In the genomic region with DNA sequence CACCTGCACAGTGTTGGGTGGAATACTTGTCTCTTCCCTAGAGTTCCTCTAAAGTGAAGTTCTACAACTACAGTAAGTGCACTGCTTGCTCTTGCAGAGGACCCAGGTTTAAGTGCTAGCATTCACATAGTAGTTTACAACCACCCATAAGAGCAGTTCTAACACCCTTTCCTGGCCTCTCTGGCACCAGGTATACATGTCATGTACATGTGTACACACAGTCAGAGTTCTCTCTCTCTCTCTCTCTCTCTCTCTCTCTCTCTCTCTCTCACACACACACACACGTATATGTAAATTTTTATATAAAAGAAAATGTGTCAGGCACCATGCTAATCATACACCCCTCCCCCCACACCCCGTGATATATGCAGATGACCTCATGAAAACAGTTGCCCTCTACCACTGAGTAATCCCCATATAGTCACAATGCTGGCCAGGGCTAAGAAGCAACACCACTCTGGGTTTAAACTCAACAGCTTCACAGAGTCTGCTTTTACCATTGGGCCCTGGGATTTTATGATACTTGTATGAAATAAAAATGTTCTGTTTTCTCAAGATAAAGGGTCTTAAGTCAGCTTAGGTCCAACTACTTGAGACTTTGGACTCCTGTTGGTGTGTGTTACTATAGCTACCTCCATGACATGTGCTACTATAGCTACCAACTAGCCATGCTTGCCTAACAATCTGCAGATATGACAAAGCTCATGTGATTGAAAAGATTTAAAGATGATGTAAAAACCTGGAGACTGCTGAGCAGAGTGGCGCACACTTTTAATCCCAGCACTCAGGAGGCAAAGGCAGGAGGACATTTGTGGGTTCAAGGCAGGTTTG, we compare ENCODE assay signal across 16 mouse cellular contexts.
"Had no signal": no experiment of that assay in that cellular context is flagged by ENCODE, and none has a peak within 500 bp of the region (broad histone marks: within the 10 kb centered on the region; RNA-seq: fewer than 3 reads in every experiment).

No protein-coding gene starts in this region.

- H3K27me3 ChIP-seq: lung, embryonic 15.5 days; megakaryocyte, embryonic 14.5 days; midbrain, embryonic 12.5 days; midbrain, embryonic 15.5 days; neural tube, embryonic 12.5 days; stomach, embryonic 15.5 days had no signal

- H3K9ac ChIP-seq: liver, postnatal 0 days; lung, embryonic 15.5 days; midbrain, embryonic 12.5 days; midbrain, embryonic 15.5 days; neural tube, embryonic 12.5 days; stomach, embryonic 15.5 days had no signal

- H3K4me3 ChIP-seq: lung, embryonic 15.5 days; megakaryocyte, embryonic 14.5 days; midbrain, embryonic 12.5 days; midbrain, embryonic 15.5 days; neural tube, embryonic 12.5 days; stomach, embryonic 15.5 days had no signal

- H3K27ac ChIP-seq: lung, embryonic 15.5 days; macrophage; midbrain, embryonic 12.5 days; midbrain, embryonic 15.5 days; neural tube, embryonic 12.5 days; stomach, embryonic 15.5 days had no signal

- H3K4me2 ChIP-seq: lung, embryonic 15.5 days; midbrain, embryonic 12.5 days; midbrain, embryonic 15.5 days; neural tube, embryonic 12.5 days; stomach, embryonic 15.5 days had no signal

- DNase-seq: liver, postnatal 0 days; lung, adult 2 months; lung, postnatal 14 days; lung, postnatal 36 days; right cerebral cortex, postnatal 14 days; thymus, adult 18-20 months; thymus, postnatal 14 days; thymus, postnatal 36 days had no signal

- H3K9me3 ChIP-seq: lung, embryonic 15.5 days; megakaryocyte, embryonic 14.5 days; midbrain, embryonic 12.5 days; midbrain, embryonic 15.5 days; neural tube, embryonic 12.5 days; stomach, embryonic 15.5 days had no signal

- H3K36me3 ChIP-seq: lung, embryonic 15.5 days; midbrain, embryonic 12.5 days; midbrain, embryonic 15.5 days; neural tube, embryonic 12.5 days; stomach, embryonic 15.5 days had no signal

- H3K4me1 ChIP-seq: lung, embryonic 15.5 days; megakaryocyte, embryonic 14.5 days; midbrain, embryonic 12.5 days; midbrain, embryonic 15.5 days; neural tube, embryonic 12.5 days; stomach, embryonic 15.5 days had no signal

- ATAC-seq: liver, postnatal 0 days; lung, postnatal 0 days; midbrain, embryonic 15.5 days had no signal
